Mouse (Mus musculus) left cerebral cortex, postnatal 25 days (tissue): Measurements from ENCODE around the gene Erbb4. TPM values are rescaled to one million over a fixed set of nuclear protein-coding genes. Genes with fewer than 3 reads are reported as not detected.
"Not testable (repeated sequence)": the region's sequence is repeated elsewhere in the genome, so short reads cannot be mapped to it uniquely, and the experiment has no call there.

Experiments
- DNase-seq, 2 experiments: peaks; one replicate each; pipeline ENCODE4 v3.0.0; 2022; ENCODE audit warnings: low spot score in 2 of 2, mixed read lengths in 1 of 2
- intact Hi-C: fragments of 180-260 bp; cut with DNase I; formaldehyde crosslinking; loops from one replicate; pipeline ENCODE4 v1.15.1; 2025
- total RNA-seq, 2 experiments: library from RNA; stranded (reverse); gene quantifications; 2 replicates each; pipeline ENCODE4 v1.2.3; 2021

Gene Erbb4
- total RNA-seq, 2 experiments from 2014 or later = 55.8 to 61.4 TPM

GRCm38 (mm10) chr1:68886823-68887222, 221.0 kb downstream of the Erbb4 start:
- no peak for DNase-seq
- intact Hi-C loops = no loop called here

GRCm38 (mm10) chr1:68874954-68875353, 232.9 kb downstream of the Erbb4 start:
- DNase-seq = no peak
- intact Hi-C loops = no loop called here

- no peak for DNase-seq
- intact Hi-C loops = no loop called here
Observed at GRCm38 (mm10) chr1:68873635-68874020, 234.2 kb downstream of the Erbb4 start.

GRCm38 (mm10) chr1:68872976-68873634, 234.8 kb downstream of the Erbb4 start:
- intact Hi-C loops = no loop called here
- DNase-seq = no peak

- intact Hi-C loops = no loop called here
- no peak for DNase-seq
Observed at GRCm38 (mm10) chr1:68860341-68860740, 247.5 kb downstream of the Erbb4 start.

GRCm38 (mm10) chr1:68859480-68859879, 248.4 kb downstream of the Erbb4 start:
- intact Hi-C loops = no loop called here
- no peak for DNase-seq

GRCm38 (mm10) chr1:68839352-68839751, 268.5 kb downstream of the Erbb4 start:
- DNase-seq = no peak

GRCm38 (mm10) chr1:68834686-68835085, 273.2 kb downstream of the Erbb4 start:
- DNase-seq = no peak
- intact Hi-C loops = no loop called here

More at GRCm38 (mm10) chr1:68839352-68839751, 268.5 kb downstream of the Erbb4 start:
- intact Hi-C loops = no loop called here

GRCm38 (mm10) chr1:68832101-68832500, 275.8 kb downstream of the Erbb4 start:
- DNase-seq = no peak
- intact Hi-C loops = no loop called here

GRCm38 (mm10) chr1:68831575-68831974, 276.3 kb downstream of the Erbb4 start:
- DNase-seq = no peak
- intact Hi-C loops = no loop called here

- no peak for DNase-seq
- intact Hi-C loops = no loop called here
Observed at GRCm38 (mm10) chr1:68830501-68831239, 277.2 kb downstream of the Erbb4 start.

GRCm38 (mm10) chr1:68823116-68823644, 284.7 kb downstream of the Erbb4 start:
- no peak for DNase-seq
- intact Hi-C loops = no loop called here

- peak in 1 of 2 experiments; percentile 16 for DNase-seq
- intact Hi-C loops = no loop called here
Observed at GRCm38 (mm10) chr1:68806711-68807110, 301.1 kb downstream of the Erbb4 start.

GRCm38 (mm10) chr1:68787409-68788015, 320.3 kb downstream of the Erbb4 start:
- intact Hi-C loops = no loop called here

GRCm38 (mm10) chr1:68780653-68781052, 327.2 kb downstream of the Erbb4 start:
- no peak for DNase-seq
- intact Hi-C loops = no loop called here

More at GRCm38 (mm10) chr1:68787409-68788015, 320.3 kb downstream of the Erbb4 start:
- DNase-seq = no peak

- DNase-seq = no peak
- intact Hi-C loops = no loop called here
Observed at GRCm38 (mm10) chr1:68780032-68780431, 327.8 kb downstream of the Erbb4 start.

GRCm38 (mm10) chr1:68766095-68766494, 341.8 kb downstream of the Erbb4 start:
- DNase-seq, intact Hi-C loops: not testable (repeated sequence)

GRCm38 (mm10) chr1:68762456-68762855, 345.4 kb downstream of the Erbb4 start:
- intact Hi-C loops = no loop called here
- DNase-seq = no peak

GRCm38 (mm10) chr1:68748976-68749375, 358.9 kb downstream of the Erbb4 start:
- DNase-seq = peak; percentile 6 to 8
- intact Hi-C loops = no loop called here

GRCm38 (mm10) chr1:68681478-68681877, 426.4 kb downstream of the Erbb4 start:
- intact Hi-C loops = no loop called here
- no peak for DNase-seq
